Mouse (Mus musculus) thymus, adult 2 months (tissue): ENCODE measurements around the gene Ccer1.

Source experiments
- CTCF ChIP-seq: fragments of 200-500 bp; IDR thresholded peaks from 2 replicates; pipeline ENCODE4 v1.5.1; 2012; ENCODE audit warnings: mild to moderate bottlenecking, control low read depth, low read length, moderate library complexity, borderline replicate concordance; ENCODE audit not compliant: control insufficient read depth, poor library complexity, insufficient read depth; ENCODE audit errors: extremely low read depth
- POLR2A ChIP-seq: fragments of 200-500 bp; IDR thresholded peaks from 2 replicates; pipeline ENCODE4 v1.6.1; 2012; ENCODE audit warnings: mild to moderate bottlenecking, low read length, control low read depth, moderate library complexity; ENCODE audit not compliant: control insufficient read depth, poor library complexity, insufficient read depth; ENCODE audit errors: extremely low read depth

GRCm38 (mm10) chr10:97687198-97687597 lies 5.7 kb upstream of the Ccer1 start:
- TF ChIP-seq CTCF (no peak), POLR2A (no peak)
